Mouse (Mus musculus) limb, embryonic 14.5 days (tissue): ENCODE data around the gene Ccdc158. TPM values are rescaled to one million over a fixed set of nuclear protein-coding genes. Genes with fewer than 3 reads are reported as not detected.

Experiments used
- ATAC-seq: fragments of 200-750 bp; cut with Nextera tagmentation; 2 replicates; pipeline ENCODE4 v1.8.0; 2017; ENCODE audit warnings: low read depth, moderate number of reproducible peaks, moderate TSS enrichment; ENCODE audit not compliant: low FRiP score
- DNase-seq: peaks from one replicate; pipeline ENCODE4 v3.0.0-alpha.2; 2015; ENCODE audit warnings: low spot score
- H3K27ac ChIP-seq: fragments of 300-500 bp; sonication (generic); replicated peaks from 2 replicates; pipeline ENCODE4 v1.5.1; 2014; ENCODE audit warnings: low read depth, mild to moderate bottlenecking, low read length, moderate library complexity, mixed read lengths
- H3K27me3 ChIP-seq: fragments of 300-500 bp; sonication (generic); 2 replicates; pipeline ENCODE4 v1.6.1; 2014; ENCODE audit warnings: low read length, mixed read lengths; ENCODE audit not compliant: control insufficient read depth, insufficient read depth
- H3K36me3 ChIP-seq: fragments of 300-500 bp; sonication (generic); 2 replicates; pipeline ENCODE4 v1.6.1; 2014; ENCODE audit warnings: mild to moderate bottlenecking, low read length, moderate library complexity, mixed read lengths; ENCODE audit not compliant: control insufficient read depth, insufficient read depth
- H3K4me1 ChIP-seq: fragments of 300-500 bp; sonication (generic); 2 replicates; pipeline ENCODE4 v1.6.1; 2014; ENCODE audit warnings: antibody characterized with exemption, low read length, mixed read lengths; ENCODE audit not compliant: control insufficient read depth, insufficient read depth
- H3K4me2 ChIP-seq: fragments of 300-500 bp; sonication (generic); replicated peaks from 2 replicates; pipeline ENCODE4 v1.6.1; 2014; ENCODE audit warnings: low read depth, mild to moderate bottlenecking, low read length, moderate library complexity; ENCODE audit not compliant: severe bottlenecking
- H3K4me3 ChIP-seq: fragments of 300-500 bp; sonication (generic); replicated peaks from 2 replicates; pipeline ENCODE4 v1.5.1; 2014; ENCODE audit warnings: low read length
- H3K9ac ChIP-seq: fragments of 300-500 bp; sonication (generic); 2 replicates; pipeline ENCODE4 v1.6.1; 2014; ENCODE audit warnings: mild to moderate bottlenecking, low read depth, low read length, moderate library complexity; ENCODE audit not compliant: severe bottlenecking
- H3K9me3 ChIP-seq: fragments of 300-500 bp; sonication (generic); 2 replicates; pipeline ENCODE4 v1.6.1; 2016; ENCODE audit warnings: low read length; ENCODE audit not compliant: control insufficient read depth
- POLR2A ChIP-seq: fragments of 200-500 bp; IDR thresholded peaks from 2 replicates; pipeline ENCODE4 v1.8.0; 2012; ENCODE audit warnings: inconsistent platforms, mild to moderate bottlenecking, moderate library complexity, borderline replicate concordance; ENCODE audit not compliant: insufficient read depth, insufficient read length; ENCODE audit errors: extremely low read depth
- WGBS: fragments of 180-500 bp; shearing (Covaris S2); extraction: QIAGEN DNeasy Blood & Tissue Kit; methylation state at CpG from one replicate; pipeline ENCODE4 v1.1.7; 2014; 5-methylcytosine and 5-hydroxymethylcytosine counted together
- polyA plus RNA-seq, 2 experiments: library from polyadenylated mRNA; depleted of rRNA in 1 of 2; stranded (reverse) in 1 of 2; unstranded in 1 of 2; fragments of >200 nt; fragmentation: Nextera tagmentation in 1 of 2; extraction: Ambion mirVana in 1 of 2; gene quantifications; 2 replicates each; pipeline versions ENCODE4 v1.2.1 to v1.2.3; 2012 to 2014

Ccdc158 gene
- polyA plus RNA-seq, 2 experiments = 1.5 to 2.0 TPM

DNA sequence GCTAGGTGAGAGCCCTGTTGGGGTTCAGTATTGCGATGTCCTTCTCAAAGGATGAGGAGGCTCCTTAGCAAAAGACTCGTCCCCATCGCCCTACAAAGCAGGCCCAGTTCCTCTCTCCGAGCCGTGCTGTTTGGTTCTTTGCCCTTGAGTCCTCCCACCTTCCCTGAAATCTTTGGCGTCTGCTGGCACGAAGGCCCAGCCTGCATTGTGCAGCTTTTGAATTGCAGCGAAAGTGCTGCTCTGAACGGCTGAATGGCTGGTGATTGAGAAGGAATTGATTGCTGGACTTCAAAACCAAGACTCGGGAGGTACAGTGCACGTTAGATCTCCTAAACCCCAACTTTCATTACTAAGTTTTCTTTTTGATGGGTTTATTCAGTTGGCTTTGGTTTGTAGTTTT, 40.2 kb upstream of the Ccdc158 start:
- DNase-seq (no peak), ATAC-seq (no peak)
- H3K9ac ChIP-seq = no peak overlapping the region
- 65% methylated on average over 11 of the region's 11 CpGs for WGBS
- no peaks in the 10 kb centered on the region for H3K9me3 ChIP-seq
- H3K27me3 ChIP-seq = no peaks in the 10 kb centered on the region
- peaks cover 14% of the 10 kb centered on the region for H3K4me1 ChIP-seq
- H3K4me3 ChIP-seq = no peak overlapping the region
- H3K4me2 ChIP-seq = no peak overlapping the region
- H3K36me3 ChIP-seq = no peaks in the 10 kb centered on the region
- no peak for TF ChIP-seq POLR2A
- no peak overlapping the region for H3K27ac ChIP-seq

DNA sequence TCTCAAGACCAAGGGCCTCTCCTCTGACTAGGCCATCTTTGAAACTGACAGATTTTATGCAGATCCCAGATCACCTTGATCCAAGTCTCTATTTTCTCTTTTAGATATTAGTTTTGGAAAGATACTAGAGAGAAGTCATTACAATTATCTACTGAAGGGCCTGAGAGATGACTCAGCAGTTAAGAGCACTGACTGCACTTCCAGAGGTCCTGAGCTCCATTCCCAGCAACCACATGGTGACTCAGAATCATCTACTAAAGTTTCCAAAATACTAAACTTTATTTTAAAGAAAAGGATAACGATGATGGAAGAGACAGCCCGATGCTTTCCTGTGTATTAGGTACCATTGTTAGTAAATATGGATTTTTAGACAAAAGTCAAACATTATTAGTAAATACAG, 39.8 kb upstream of the Ccdc158 start:
- WGBS = 95% methylated on average over 2 of the region's 2 CpGs
- DNase-seq = no peak
- no peaks in the 10 kb centered on the region for H3K36me3 ChIP-seq
- H3K27ac ChIP-seq = no peak overlapping the region
- TF ChIP-seq POLR2A = no peak
- H3K4me1 ChIP-seq = peaks cover 16% of the 10 kb centered on the region
- no peak for ATAC-seq
- H3K4me3 ChIP-seq = no peak overlapping the region
- H3K9ac ChIP-seq = no peak overlapping the region
- H3K9me3 ChIP-seq = no peaks in the 10 kb centered on the region
- H3K27me3 ChIP-seq = no peaks in the 10 kb centered on the region
- no peak overlapping the region for H3K4me2 ChIP-seq

DNA sequence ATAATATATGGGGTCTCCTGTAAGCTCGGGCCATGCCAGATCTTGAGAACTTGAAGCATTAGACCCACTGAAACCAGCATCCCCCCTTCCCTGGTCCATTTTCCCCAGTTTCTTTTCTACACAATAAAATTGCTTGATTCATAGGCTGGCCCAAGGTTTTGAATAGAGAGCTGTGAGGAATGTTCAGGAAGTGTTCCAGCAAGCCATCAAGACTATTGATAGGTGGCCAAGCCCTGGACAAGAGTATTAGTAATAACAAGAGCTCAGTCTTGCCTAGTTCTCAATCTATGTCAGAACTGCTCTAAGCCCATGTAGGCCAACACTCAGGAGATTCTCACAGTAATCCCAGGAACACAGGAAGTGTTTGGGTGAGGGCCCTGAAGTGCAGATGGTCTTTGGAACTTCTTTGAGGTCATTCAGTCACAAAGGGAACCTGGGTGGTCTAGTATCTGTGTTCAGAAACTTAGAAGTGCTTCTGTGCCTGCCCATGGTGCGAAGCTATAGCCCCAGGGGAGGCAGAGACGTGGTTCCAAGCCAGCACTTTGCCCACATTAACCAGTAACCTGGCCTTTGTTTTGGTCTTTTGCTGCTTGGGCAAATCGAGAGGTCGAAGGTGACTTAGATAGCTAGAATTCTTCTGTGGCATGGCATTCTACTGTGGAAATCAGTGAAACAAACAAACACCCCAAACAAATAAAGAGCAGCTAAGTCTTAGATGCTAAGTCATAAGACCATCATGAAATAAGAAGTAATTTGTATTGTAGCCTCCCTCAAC, 37.7 kb upstream of the Ccdc158 start:
- ATAC-seq (no peak), DNase-seq (no peak)
- no peak overlapping the region for H3K4me3 ChIP-seq
- H3K36me3 ChIP-seq = no peaks in the 10 kb centered on the region
- H3K27me3 ChIP-seq = no peaks in the 10 kb centered on the region
- TF ChIP-seq POLR2A = no peak
- no peak overlapping the region for H3K27ac ChIP-seq
- no peaks in the 10 kb centered on the region for H3K9me3 ChIP-seq
- 76% methylated on average over 5 of the region's 5 CpGs for WGBS
- no peak overlapping the region for H3K4me2 ChIP-seq
- H3K4me1 ChIP-seq = peaks cover 16% of the 10 kb centered on the region
- no peak overlapping the region for H3K9ac ChIP-seq

DNA sequence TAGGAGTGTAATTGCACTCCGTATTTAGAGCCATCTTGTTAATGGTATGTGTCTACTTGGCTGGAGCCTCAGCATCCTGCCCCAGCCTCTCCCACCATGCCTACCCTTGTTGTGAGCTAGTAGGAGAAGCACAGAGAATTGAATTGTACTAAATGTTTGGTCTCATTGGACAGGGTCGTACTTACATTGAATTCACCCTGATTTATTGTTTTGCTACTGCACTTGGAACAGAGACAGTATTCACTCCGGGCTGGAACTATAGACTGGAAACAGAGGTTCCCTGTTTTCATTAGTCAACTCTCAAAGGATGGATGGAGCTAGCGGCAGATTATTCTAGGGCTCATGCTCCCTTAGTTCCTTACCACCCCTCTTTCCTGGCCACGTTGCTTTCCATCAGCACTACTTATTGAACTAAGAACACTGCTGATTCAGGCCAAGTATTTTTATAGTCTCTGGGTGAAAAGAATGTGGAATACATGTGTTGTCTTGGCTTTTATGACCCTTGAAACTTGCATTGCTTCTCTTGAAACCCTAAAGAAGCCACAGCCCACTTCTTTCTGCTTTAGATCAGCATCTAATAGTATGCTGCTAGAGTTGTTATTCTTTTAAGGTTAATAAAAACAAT, 36.7 kb upstream of the Ccdc158 start:
- no peaks in the 10 kb centered on the region for H3K36me3 ChIP-seq
- H3K4me1 ChIP-seq = peaks cover 16% of the 10 kb centered on the region
- DNase-seq (peak; percentile 64), ATAC-seq (peak; percentile 44)
- 43% methylated on average over 5 of the region's 5 CpGs for WGBS
- no peak overlapping the region for H3K4me2 ChIP-seq
- H3K4me3 ChIP-seq = no peak overlapping the region
- H3K27me3 ChIP-seq = no peaks in the 10 kb centered on the region
- no peaks in the 10 kb centered on the region for H3K9me3 ChIP-seq
- no peak for TF ChIP-seq POLR2A
- H3K9ac ChIP-seq = no peak overlapping the region
- H3K27ac ChIP-seq = 0 out of 2 replicates have a peak overlapping the region, but pooled peaks have one; percentile 7

DNA sequence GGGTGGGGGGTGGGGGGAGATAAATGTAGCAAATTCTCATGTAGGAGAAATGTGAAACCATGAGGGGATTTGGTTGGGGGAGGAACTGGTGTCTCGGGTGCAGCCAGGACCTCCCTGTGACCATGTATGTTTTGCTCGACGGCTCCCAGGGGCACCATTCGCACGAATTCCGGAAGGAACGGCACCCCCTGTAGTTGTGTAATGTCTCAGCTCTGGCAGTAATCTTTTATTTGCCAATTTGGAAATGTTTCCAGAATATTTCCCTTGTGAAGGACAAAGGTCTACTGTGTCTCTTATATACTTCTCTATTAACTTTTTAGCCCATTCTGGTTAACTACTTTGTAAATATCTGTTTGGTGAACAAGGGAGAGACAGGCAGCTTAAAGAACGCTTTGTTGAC, 35.7 kb upstream of the Ccdc158 start:
- no peaks in the 10 kb centered on the region for H3K27me3 ChIP-seq
- TF ChIP-seq POLR2A = no peak
- no peak overlapping the region for H3K4me2 ChIP-seq
- H3K9me3 ChIP-seq = no peaks in the 10 kb centered on the region
- no peak overlapping the region for H3K9ac ChIP-seq
- H3K36me3 ChIP-seq = no peaks in the 10 kb centered on the region
- ATAC-seq (peak; percentile 55; the same call in 1 of the 2 replicates), DNase-seq (no peak)
- no peak overlapping the region for H3K4me3 ChIP-seq
- no peak overlapping the region for H3K27ac ChIP-seq
- H3K4me1 ChIP-seq = peaks cover 16% of the 10 kb centered on the region
- 42% methylated on average over 8 of the region's 8 CpGs for WGBS
